Mouse (Mus musculus) forebrain, embryonic 10.5 days (tissue): ENCODE measurements at regions not wholly inside any gene's neighbourhood (a gene's known extent, or its start where the extent isn't known, plus 50 kb on each side); places are given as distances from the start of the nearest gene placed in this dataset.

Source experiments
- DNase-seq: peaks from one replicate; pipeline ENCODE4 v3.0.0-alpha.2; 2017; ENCODE audit warnings: low spot score; ENCODE audit errors: extremely low spot score
- H3K27ac ChIP-seq: fragments of 300-500 bp; sonication (generic); 2 replicates; pipeline ENCODE4 v1.5.1; 2016; ENCODE audit warnings: mild to moderate bottlenecking
- H3K27me3 ChIP-seq: fragments of 300-500 bp; sonication (generic); 2 replicates; pipeline ENCODE4 v1.6.1; 2016; ENCODE audit warnings: mild to moderate bottlenecking; ENCODE audit not compliant: poor library complexity, severe bottlenecking
- H3K36me3 ChIP-seq: fragments of 300-500 bp; sonication (generic); replicated peaks from 2 replicates; pipeline ENCODE4 v1.6.1; 2016; ENCODE audit warnings: mild to moderate bottlenecking, moderate library complexity
- H3K4me1 ChIP-seq: fragments of 300-500 bp; sonication (generic); 2 replicates; pipeline ENCODE4 v1.6.1; 2016
- H3K4me3 ChIP-seq: fragments of 300-500 bp; sonication (generic); 2 replicates; pipeline ENCODE4 v1.5.1; 2016; ENCODE audit warnings: mild to moderate bottlenecking, moderate library complexity
- H3K9me3 ChIP-seq: fragments of 300-500 bp; sonication (generic); 2 replicates; pipeline ENCODE4 v1.6.1; 2016; ENCODE audit warnings: mild to moderate bottlenecking, moderate library complexity
- WGBS: fragments of 180-500 bp; shearing (Covaris S2); methylation state at CpG from one replicate; pipeline ENCODE4 v1.1.7; 2016; 5-methylcytosine and 5-hydroxymethylcytosine counted together

- Histone ChIP-seq H3K4me1 (no peaks in the 10 kb centered on the region), H3K27me3 (no peaks in the 10 kb centered on the region), H3K9me3 (no peaks in the 10 kb centered on the region), H3K4me3 (no peak overlapping the region), H3K36me3 (no peaks in the 10 kb centered on the region), H3K27ac (no peak overlapping the region)
- DNase-seq, result no peak
- 89% methylated on average over 2 of the region's 2 CpGs for WGBS
Measured at GRCm38 (mm10) chr4:81674871-81675270, 232.3 kb upstream of the Mpdz start.

DNA sequence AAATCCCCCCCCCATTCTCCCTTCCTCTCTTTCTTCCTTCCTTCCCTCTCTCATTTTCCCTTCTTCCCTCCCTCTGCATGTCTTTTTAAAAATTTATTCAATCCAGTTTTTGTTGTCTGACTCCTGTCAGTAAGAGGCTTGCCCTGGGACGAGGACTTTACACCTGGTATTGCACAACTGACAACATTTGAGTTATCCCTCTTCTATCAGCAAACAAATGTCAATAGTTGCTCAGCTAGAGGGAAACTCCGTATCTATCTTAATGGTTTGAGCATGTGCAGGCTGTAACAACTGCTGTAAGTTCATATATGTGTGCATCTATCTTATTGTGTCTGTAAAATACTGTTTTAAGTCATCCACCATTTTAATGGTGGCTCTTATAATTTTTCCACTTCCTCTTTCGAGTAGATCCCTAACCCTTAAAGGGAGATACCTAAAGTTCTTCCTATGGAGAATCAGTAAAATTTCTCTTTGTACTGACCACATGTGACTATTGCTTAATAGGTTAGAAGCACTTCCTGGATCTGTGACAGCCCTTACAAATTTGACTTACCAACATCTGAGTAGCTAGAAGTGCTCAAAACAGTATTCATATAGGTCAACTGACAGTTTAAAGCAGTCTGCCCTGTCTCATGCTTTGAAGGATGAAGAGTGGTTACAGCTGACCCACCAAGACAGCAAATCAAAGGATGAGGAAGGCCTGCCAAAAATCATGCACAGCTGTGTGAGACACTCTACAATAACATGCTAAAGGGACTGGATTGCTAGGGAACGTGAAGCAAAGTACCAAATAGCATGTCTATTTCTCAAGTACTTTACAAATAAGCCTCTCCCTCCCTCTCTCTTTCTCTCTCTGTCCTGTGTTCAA is 231.0 kb upstream of the Mpdz start:
- no peak overlapping the region for H3K4me3 ChIP-seq
- H3K27ac ChIP-seq, result no peak overlapping the region
- DNase-seq, result no peak
- H3K9me3 ChIP-seq, result no peaks in the 10 kb centered on the region
- no peaks in the 10 kb centered on the region for H3K27me3 ChIP-seq
- peaks cover 7% of the 10 kb centered on the region; the same call in 1 of the 2 replicates for H3K4me1 ChIP-seq
- WGBS, result 83% methylated on average over 4 of the region's 4 CpGs
- no peaks in the 10 kb centered on the region for H3K36me3 ChIP-seq

DNA sequence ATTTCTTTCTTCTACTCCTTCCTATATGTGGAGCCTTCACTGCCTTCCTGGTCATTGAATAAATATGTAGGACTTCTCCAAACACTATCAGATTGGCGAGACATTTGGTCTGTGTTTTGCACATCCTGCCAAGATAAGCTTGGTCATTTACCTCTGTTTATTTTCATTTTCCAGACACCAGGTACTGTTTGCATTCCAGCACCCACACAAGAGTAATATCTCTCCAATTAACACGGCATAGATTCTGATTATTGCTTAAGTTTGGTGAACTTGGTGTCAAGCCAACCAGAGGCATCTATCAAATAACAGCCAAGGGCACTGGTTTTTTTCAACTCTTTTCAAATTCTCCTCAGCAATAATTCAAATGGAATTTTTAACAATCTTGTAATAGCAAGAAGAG is 229.4 kb upstream of the Mpdz start:
- Histone ChIP-seq H3K27ac (no peak overlapping the region), H3K27me3 (no peaks in the 10 kb centered on the region), H3K9me3 (no peaks in the 10 kb centered on the region), H3K4me1 (peaks cover 7% of the 10 kb centered on the region; the same call in 1 of the 2 replicates), H3K4me3 (no peak overlapping the region), H3K36me3 (no peaks in the 10 kb centered on the region)
- WGBS, result 88% methylated on average over 2 of the region's 2 CpGs
- DNase-seq, result no peak

GRCm38 (mm10) chr4:81669181-81669580 is 226.6 kb upstream of the Mpdz start:
- no peaks in the 10 kb centered on the region for H3K27me3 ChIP-seq
- H3K27ac ChIP-seq, result no peak overlapping the region
- no peak for DNase-seq
- peaks cover 7% of the 10 kb centered on the region; the same call in 1 of the 2 replicates for H3K4me1 ChIP-seq
- no peak overlapping the region for H3K4me3 ChIP-seq
- no peaks in the 10 kb centered on the region for H3K9me3 ChIP-seq
- no peaks in the 10 kb centered on the region for H3K36me3 ChIP-seq
- WGBS, result 55% methylated on average over 3 of the region's 3 CpGs

GRCm38 (mm10) chr4:81661096-81661495 is 218.5 kb upstream of the Mpdz start:
- H3K36me3 ChIP-seq, result no peaks in the 10 kb centered on the region
- no peaks in the 10 kb centered on the region for H3K4me1 ChIP-seq
- no peaks in the 10 kb centered on the region; the same call in 1 of the 2 replicates for H3K9me3 ChIP-seq
- no peak overlapping the region for H3K27ac ChIP-seq
- H3K4me3 ChIP-seq, result no peak overlapping the region
- DNase-seq, result no peak
- no peaks in the 10 kb centered on the region for H3K27me3 ChIP-seq

GRCm38 (mm10) chr4:81628496-81628828 is 185.8 kb upstream of the Mpdz start:
- Histone ChIP-seq H3K36me3 (no peaks in the 10 kb centered on the region), H3K4me1 (peaks cover 12% of the 10 kb centered on the region), H3K9me3 (no peaks in the 10 kb centered on the region), H3K27ac (no peak overlapping the region), H3K4me3 (no peak overlapping the region), H3K27me3 (no peaks in the 10 kb centered on the region)
- WGBS, result 73% methylated on average over 3 of the region's 3 CpGs
- no peak for DNase-seq

DNA sequence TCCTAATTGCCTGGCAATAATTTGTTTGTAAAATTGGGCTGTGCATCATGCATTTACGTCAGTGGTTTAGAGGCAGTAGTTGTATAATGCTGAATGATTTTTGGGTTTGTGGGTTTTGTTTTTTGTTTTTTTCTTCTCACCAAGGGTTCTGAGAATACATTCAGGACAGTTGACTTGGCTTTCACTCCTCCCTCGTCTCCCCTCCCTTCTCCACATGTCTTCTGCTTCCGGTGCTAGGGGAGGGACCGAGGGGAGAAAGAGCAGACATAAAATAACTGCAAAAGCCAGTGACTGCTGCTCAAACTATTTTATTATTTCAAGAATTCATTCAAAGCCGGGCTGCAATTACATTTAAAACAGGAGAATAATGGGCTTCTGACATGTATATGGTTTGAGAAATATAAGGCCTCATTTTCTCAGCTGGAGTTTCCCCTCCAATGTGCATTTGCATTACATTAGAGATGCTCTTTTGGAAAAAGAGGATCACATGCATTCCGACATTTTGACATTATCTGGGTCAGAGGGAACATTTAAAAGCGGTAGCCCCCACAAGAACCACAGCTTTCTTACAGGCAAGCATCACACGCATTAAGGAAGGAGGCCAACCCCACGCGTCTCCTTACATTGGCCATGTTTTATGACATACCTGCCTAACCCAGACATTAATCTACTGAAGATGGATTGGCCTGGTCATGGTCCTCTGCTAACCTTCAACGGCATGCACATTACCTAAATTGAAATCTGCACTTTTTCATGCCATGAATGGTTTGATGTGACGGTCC is 185.3 kb upstream of the Mpdz start:
- WGBS, result 81% methylated on average over 12 of the region's 12 CpGs
- Histone ChIP-seq H3K36me3 (no peaks in the 10 kb centered on the region), H3K4me3 (no peak overlapping the region), H3K27ac (no peak overlapping the region), H3K9me3 (no peaks in the 10 kb centered on the region), H3K27me3 (no peaks in the 10 kb centered on the region), H3K4me1 (peaks cover 12% of the 10 kb centered on the region)
- no peak for DNase-seq

- H3K27me3 ChIP-seq, result no peaks in the 10 kb centered on the region
- H3K4me1 ChIP-seq, result peaks cover 12% of the 10 kb centered on the region
- H3K27ac ChIP-seq, result no peak overlapping the region
- DNase-seq, result no peak
- no peaks in the 10 kb centered on the region for H3K9me3 ChIP-seq
- H3K36me3 ChIP-seq, result no peaks in the 10 kb centered on the region
- 67% methylated on average over 10 of the region's 10 CpGs for WGBS
- no peak overlapping the region for H3K4me3 ChIP-seq
Measured at GRCm38 (mm10) chr4:81625348-81625934, 182.8 kb upstream of the Mpdz start.

DNA sequence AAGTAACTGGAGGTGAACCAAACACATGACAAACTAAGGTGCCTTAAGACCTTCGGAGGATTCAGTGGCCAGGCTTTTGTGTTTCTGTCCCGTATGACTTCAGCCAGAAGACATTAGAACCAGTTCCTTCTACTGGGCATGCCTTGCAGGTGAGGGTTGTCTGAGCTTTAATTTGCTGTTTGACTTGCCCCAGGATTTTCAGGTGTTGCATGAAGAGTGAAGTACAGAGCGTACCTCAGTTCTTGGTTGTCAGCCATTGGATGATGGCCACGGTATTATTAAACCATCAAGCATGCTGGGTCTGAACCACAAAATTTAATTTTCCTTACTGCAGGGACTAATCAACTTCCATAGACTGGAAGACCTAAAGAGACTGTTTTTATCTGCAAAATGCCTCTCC is 181.5 kb upstream of the Mpdz start:
- no peak for DNase-seq
- Histone ChIP-seq H3K27me3 (no peaks in the 10 kb centered on the region), H3K27ac (no peak overlapping the region), H3K4me3 (no peak overlapping the region), H3K36me3 (no peaks in the 10 kb centered on the region), H3K4me1 (peaks cover 12% of the 10 kb centered on the region), H3K9me3 (no peaks in the 10 kb centered on the region)
- 93% methylated on average over 4 of the region's 4 CpGs for WGBS

DNA sequence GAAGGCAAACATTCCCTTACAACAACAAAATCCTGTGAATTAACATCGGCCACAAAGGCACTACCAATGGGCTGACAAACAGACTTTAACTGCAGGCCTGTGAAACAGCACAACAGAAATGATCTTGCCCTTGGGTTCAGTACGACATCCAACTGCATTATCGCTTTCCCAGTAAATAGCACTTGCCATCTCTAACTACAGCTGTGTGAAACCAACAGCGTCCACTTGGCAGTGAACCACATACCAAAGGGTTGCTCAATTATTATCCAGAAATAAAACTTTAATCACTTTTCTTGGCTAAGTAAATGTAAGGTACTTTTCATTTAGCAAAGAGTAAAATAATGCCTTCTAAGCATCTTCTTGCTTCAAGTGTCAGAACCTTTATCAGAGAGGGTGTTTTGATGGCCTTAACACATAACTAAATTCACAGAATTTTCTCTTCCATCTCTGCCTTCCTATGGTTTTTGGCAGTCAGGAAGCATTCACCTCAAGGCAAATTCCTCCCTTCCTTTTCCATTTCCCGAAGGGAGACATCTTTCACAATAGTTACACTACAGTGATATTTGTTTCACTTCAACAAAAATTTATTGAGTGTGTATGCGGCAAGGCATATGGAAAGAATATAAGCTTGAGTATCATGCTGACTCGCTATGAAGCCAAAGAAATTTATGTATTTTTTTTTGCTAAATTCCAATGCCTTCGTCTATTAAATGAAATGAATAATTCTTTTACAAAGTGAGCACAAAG is 178.9 kb upstream of the Mpdz start:
- H3K36me3 ChIP-seq, result no peaks in the 10 kb centered on the region
- H3K27ac ChIP-seq, result no peak overlapping the region
- H3K4me3 ChIP-seq, result no peak overlapping the region
- no peak for DNase-seq
- H3K27me3 ChIP-seq, result no peaks in the 10 kb centered on the region
- H3K9me3 ChIP-seq, result no peaks in the 10 kb centered on the region
- 95% methylated on average over 8 of the region's 8 CpGs for WGBS
- H3K4me1 ChIP-seq, result peaks cover 8% of the 10 kb centered on the region; the same call in 1 of the 2 replicates

GRCm38 (mm10) chr4:81617191-81617590 is 174.6 kb upstream of the Mpdz start:
- H3K4me1 ChIP-seq, result 0 out of 2 replicates have a peak, but pooled peaks cover 3% of the 10 kb centered on the region
- 65% methylated on average over 5 of the region's 5 CpGs for WGBS
- H3K27me3 ChIP-seq, result no peaks in the 10 kb centered on the region
- no peak overlapping the region for H3K27ac ChIP-seq
- no peaks in the 10 kb centered on the region for H3K9me3 ChIP-seq
- no peak for DNase-seq
- H3K36me3 ChIP-seq, result no peaks in the 10 kb centered on the region
- H3K4me3 ChIP-seq, result no peak overlapping the region

GRCm38 (mm10) chr4:81611191-81611590 is 168.6 kb upstream of the Mpdz start:
- no peak for DNase-seq
- Histone ChIP-seq H3K4me1 (no peaks in the 10 kb centered on the region), H3K27ac (no peak overlapping the region), H3K4me3 (no peak overlapping the region), H3K27me3 (no peaks in the 10 kb centered on the region), H3K36me3 (no peaks in the 10 kb centered on the region), H3K9me3 (no peaks in the 10 kb centered on the region)
- 87% methylated on average over 2 of the region's 2 CpGs for WGBS
